Comparison of ENCODE assay signal across 8 mouse cellular contexts in the genomic region with DNA sequence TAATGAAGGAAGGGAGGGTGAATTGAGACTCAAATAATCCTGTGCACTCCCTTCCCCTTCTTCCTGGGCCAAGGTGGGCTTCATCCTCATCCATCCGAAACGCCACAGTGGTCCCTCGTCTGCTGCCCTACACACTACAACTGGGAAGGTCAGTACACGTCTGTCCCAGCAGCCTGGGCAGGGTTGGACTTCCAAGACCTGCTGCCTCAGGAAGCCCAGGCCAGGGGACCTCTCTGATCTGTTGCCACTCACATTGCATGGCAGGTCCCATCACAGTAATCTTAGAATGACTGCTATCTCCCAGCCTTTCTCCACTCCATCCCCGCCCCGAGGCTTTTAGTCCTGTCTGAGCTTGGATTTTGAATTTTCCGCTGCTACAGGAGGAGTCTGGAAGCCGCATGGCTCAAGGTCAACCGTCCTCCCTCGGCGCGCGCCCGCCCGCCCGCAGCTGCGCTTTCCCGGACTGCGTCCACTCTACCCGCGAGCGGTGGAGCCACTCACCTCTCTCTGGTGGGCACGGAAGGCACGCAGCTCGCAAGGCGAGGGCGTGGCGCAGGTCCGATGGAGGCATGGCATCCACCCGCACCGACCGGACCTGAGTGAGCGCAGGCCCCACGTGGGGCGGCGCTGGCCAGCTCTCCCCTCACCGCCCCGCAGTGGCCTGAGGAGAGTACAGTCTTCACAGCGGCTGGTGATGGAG. TPM values are rescaled to one million over a fixed set of nuclear protein-coding genes. Genes with fewer than 3 reads are reported as not detected.
DNase-seq lines count a peak whose midpoint lies in the region; ATAC-seq and TF ChIP-seq lines count a peak whose summit lies in the region.

A gene (minus strand): TSS at position 601 of the 700 bp plus-strand sequence.

- H3K27ac ChIP-seq in gastrocnemius, adult 2 months = no peak within 1 kb of the TSS
- H3K27ac ChIP-seq in heart, postnatal 0 days (ENCODE audit: low read depth) = no peak within 1 kb of the TSS

- peak within 1 kb of the TSS; percentile 52 for H3K9ac ChIP-seq in heart, postnatal 0 days (replicated peaks; ENCODE audit: low read depth, low read length)

- no peak for ATAC-seq in CD4-positive, CD25-positive, alpha-beta regulatory T cell, adult 4 months
- peak; percentile 37 for ATAC-seq in common myeloid progenitor, adult 5-6 weeks (replicated peaks; ENCODE audit: low read depth, poor library complexity, severe bottlenecking)
- ATAC-seq in heart, postnatal 0 days (ENCODE audit: insufficient read depth, low read depth) = peak; percentile 81

- no peak for TF ChIP-seq POLR2A in myocyte (IDR thresholded peaks at IDR 0.05; ENCODE audit: insufficient read length, low read depth)

- H3K79me2 ChIP-seq in myocyte (ENCODE audit: control insufficient read depth, insufficient read depth) = no peaks in the 10 kb centered on the region

- H3K4me3 ChIP-seq in gastrocnemius, adult 2 months = peak within 1 kb of the TSS; percentile 69
- H3K4me3 ChIP-seq in heart, postnatal 0 days (ENCODE audit: low read depth, low read length) = peak within 1 kb of the TSS; percentile 52
- no peak within 1 kb of the TSS for H3K4me3 ChIP-seq in myocyte

- H3K9me3 ChIP-seq in heart, postnatal 0 days (replicated peaks; ENCODE audit: control insufficient read depth, low read length) = no peaks in the 10 kb centered on the region

- TF ChIP-seq CTCF in gastrocnemius, adult 2 months (IDR thresholded peaks at IDR 0.05) = no peak
- TF ChIP-seq CTCF in heart, postnatal 0 days (IDR thresholded peaks at IDR 0.05; ENCODE audit: low read depth) = no peak

- 3% methylated on average over 39 of the region's 39 CpGs for WGBS in heart, postnatal 0 days

- peak within 1 kb of the TSS; percentile 71 for H3K4me2 ChIP-seq in heart, postnatal 0 days (ENCODE audit: low read depth, low read length)
- no peak within 1 kb of the TSS for H3K4me2 ChIP-seq in myocyte (ENCODE audit: low read depth)

- H3K4me1 ChIP-seq in heart, postnatal 0 days (ENCODE audit: control insufficient read depth, insufficient read depth) = peaks cover 6% of the 10 kb centered on the region; the same call in 1 of the 2 replicates

- H3ac ChIP-seq in myocyte (ENCODE audit: control insufficient read depth, insufficient read length) = no peak within 1 kb of the TSS

- no peaks in the 10 kb centered on the region; the same call in 1 of the 2 replicates for H3K36me3 ChIP-seq in heart, postnatal 0 days (replicated peaks; ENCODE audit: control insufficient read depth, insufficient read depth, low read length)
- H3K36me3 ChIP-seq in myocyte (ENCODE audit: control insufficient read depth, insufficient read depth) = no peaks in the 10 kb centered on the region

- H3K27me3 ChIP-seq in heart, postnatal 0 days (ENCODE audit: control insufficient read depth, insufficient read depth, low read length) = peaks cover 15% of the 10 kb centered on the region; the same call in 1 of the 2 replicates
- H3K27me3 ChIP-seq in myocyte (ENCODE audit: control insufficient read depth, insufficient read depth, insufficient read length) = peaks cover 13% of the 10 kb centered on the region

- TF ChIP-seq EP300 in heart, postnatal 0 days (IDR thresholded peaks at IDR 0.05; ENCODE audit: low read depth) = no peak

- DNase-seq in gastrocnemius, adult 2 months = peak; percentile 39
- DNase-seq in gastrocnemius, postnatal 36 days = no peak
- peak; percentile 32 for DNase-seq in heart, postnatal 0 days (ENCODE audit: low spot score)
- no peak for DNase-seq in layer of hippocampus, postnatal 36 days
- DNase-seq in urinary bladder, postnatal 4 days (ENCODE audit: low spot score in 2 of 2) = no peak

- intact Hi-C loops in gastrocnemius, adult 2 months (cut with DNase I) = no loop called here
- intact Hi-C loops in gastrocnemius, postnatal 36 days (cut with DNase I) = loop anchor here (5.0 kb wide), 1 partner anchor 40 kb away; no protein-coding TSS in a partner anchor

TF ChIP-seq in myocyte, 11 proteins besides CTCF, POLR2A, EP300 and RAD21:
- TF ChIP-seq TCF3 (IDR thresholded peaks at IDR 0.05; ENCODE audit: insufficient read length, low read depth) (no peak), REST (IDR thresholded peaks at IDR 0.05; ENCODE audit: insufficient read depth, insufficient read length) (no peak), POLR2AphosphoS2 (IDR thresholded peaks at IDR 0.05; ENCODE audit: insufficient read length, low read depth) (peak; percentile 55), CEBPB (IDR thresholded peaks at IDR 0.05; ENCODE audit: insufficient read depth, poor library complexity, severe bottlenecking) (no peak)

RNA-seq across cellular contexts. Expression of the gene that starts here (rescaled TPM):
- under 1 TPM in 1 of 2 experiments, not detected in 1; 0.14 TPM for total RNA-seq in gastrocnemius, adult 2 months (2021)
- under 1 TPM; 0.10 to 0.15 TPM for total RNA-seq in gastrocnemius, postnatal 36 days (2021)
- polyA plus RNA-seq in CD4-positive, CD25-positive, alpha-beta regulatory T cell, adult 4 months (2017; shearing (Covaris generic)) = 100 to 1,000 TPM in 1 of 2 experiments, 10 to 100 TPM in 1; 51.7 to 101 TPM
- not detected in 2 replicates for total RNA-seq in common myeloid progenitor, adult 5-6 weeks (2017)
- 2.5 and 7.4 TPM in 2 replicates for total RNA-seq in heart, postnatal 0 days (2014; rRNA removed; ENCODE audit: low replicate concordance)
- polyA plus RNA-seq in heart, postnatal 0 days (2015; fragmentation: Nextera tagmentation; extraction: Ambion mirVana) = 1.8 and 2.0 TPM in 2 replicates
- total RNA-seq in layer of hippocampus, postnatal 36 days (2021) = 10 to 100 TPM; 22.7 to 24.7 TPM
- 0.07 TPM for polyA plus RNA-seq in myocyte (2012; fragmentation: generic; extraction: Trizol)

Comparison
In these comparisons a context has a peak if more than half of its experiments do, and no peak if none do; other contexts are left out.
1. RNA of the gene that starts here (polyA plus RNA-seq): 51.7 to 101 TPM in CD4-positive, CD25-positive, alpha-beta regulatory T cell, adult 4 months; 1.8 to 2.0 TPM in heart, postnatal 0 days and 0.07 TPM in myocyte (single experiment); every median in the first group is over 10 times any median in the second.
2. Peak in DNase-seq and H3K4me3 ChIP-seq in gastrocnemius, adult 2 months; RNA of the gene not detected or under 1 TPM.
3. Peak in ATAC-seq in common myeloid progenitor, adult 5-6 weeks; RNA of the gene not detected or under 1 TPM.